Mouse (Mus musculus) thymus, adult 2 months (tissue): ENCODE results near the gene Max.

ENCODE experiments used
- CTCF ChIP-seq: fragments of 200-500 bp; IDR thresholded peaks from 2 replicates; pipeline ENCODE4 v1.5.1; 2012; ENCODE audit warnings: mild to moderate bottlenecking, control low read depth, low read length, moderate library complexity, borderline replicate concordance; ENCODE audit not compliant: control insufficient read depth, poor library complexity, insufficient read depth; ENCODE audit errors: extremely low read depth
- POLR2A ChIP-seq: fragments of 200-500 bp; IDR thresholded peaks from 2 replicates; pipeline ENCODE4 v1.6.1; 2012; ENCODE audit warnings: mild to moderate bottlenecking, low read length, control low read depth, moderate library complexity; ENCODE audit not compliant: control insufficient read depth, poor library complexity, insufficient read depth; ENCODE audit errors: extremely low read depth

GRCm38 (mm10) chr12:76950330-76950729 lies 11.7 kb downstream of the Max start:
- TF ChIP-seq CTCF (no peak), POLR2A (no peak)
